Mouse (Mus musculus) kidney, postnatal 10 days (tissue): Measurements from ENCODE around the gene Cdiptos.
A peak's percentile ranks its signal among the peaks of the same experiment; 100 is the strongest.

ENCODE experiments used
- DNase-seq: peaks from one replicate; pipeline ENCODE4 v3.0.0; 2021; ENCODE audit warnings: mixed read lengths

Cdiptos gene

GRCm38 (mm10) chr7:127013385-127013784 lies 37.5 kb upstream of the Cdiptos start:
- no peak for DNase-seq

GRCm38 (mm10) chr7:127012845-127013244 lies 36.9 kb upstream of the Cdiptos start:
- DNase-seq, result no peak

- DNase-seq, result no peak
Measured at GRCm38 (mm10) chr7:127012374-127012773, 36.5 kb upstream of the Cdiptos start.

- no peak for DNase-seq
Measured at GRCm38 (mm10) chr7:127011717-127012116, 35.8 kb upstream of the Cdiptos start.

GRCm38 (mm10) chr7:127011051-127011450 lies 35.2 kb upstream of the Cdiptos start:
- DNase-seq, result no peak

- DNase-seq, result no peak
Measured at GRCm38 (mm10) chr7:127009307-127010085, 33.6 kb upstream of the Cdiptos start.

GRCm38 (mm10) chr7:127008239-127009019 lies 32.5 kb upstream of the Cdiptos start:
- DNase-seq, result peak; percentile 83

- no peak for DNase-seq
Measured at GRCm38 (mm10) chr7:127007313-127008024, 31.6 kb upstream of the Cdiptos start.

GRCm38 (mm10) chr7:127004122-127004875 lies 28.4 kb upstream of the Cdiptos start:
- DNase-seq, result no peak

GRCm38 (mm10) chr7:127003620-127004019 lies 27.7 kb upstream of the Cdiptos start:
- no peak for DNase-seq

GRCm38 (mm10) chr7:126999568-126999967 lies 23.7 kb upstream of the Cdiptos start:
- DNase-seq, result no peak

- DNase-seq, result no peak
Measured at GRCm38 (mm10) chr7:126996449-126996848, 20.6 kb upstream of the Cdiptos start.

- DNase-seq, result no peak
Measured at GRCm38 (mm10) chr7:126988816-126989215, 12.9 kb upstream of the Cdiptos start.

- DNase-seq, result peak; percentile 78
Measured at GRCm38 (mm10) chr7:126986319-126986718, 10.4 kb upstream of the Cdiptos start.

- no peak for DNase-seq
Measured at GRCm38 (mm10) chr7:126984667-126985444, 9.0 kb upstream of the Cdiptos start.

GRCm38 (mm10) chr7:126983113-126983512 lies 7.2 kb upstream of the Cdiptos start:
- DNase-seq, result no peak

GRCm38 (mm10) chr7:126982054-126982453 lies 6.2 kb upstream of the Cdiptos start:
- DNase-seq, result no peak

GRCm38 (mm10) chr7:126981601-126982000 lies 5.7 kb upstream of the Cdiptos start:
- DNase-seq, result no peak

GRCm38 (mm10) chr7:126978841-126979240 lies 2.9 kb upstream of the Cdiptos start:
- DNase-seq, result no peak

GRCm38 (mm10) chr7:126976878-126977459 lies 1.1 kb upstream of the Cdiptos start:
- peak; percentile 22 for DNase-seq

GRCm38 (mm10) chr7:126975893-126975949 lies 177 bp downstream of the Cdiptos start, which contains the start of gene Cdipt:
TSS of gene Cdipt (plus strand) at chr7:126975914.
- DNase-seq, result no peak

GRCm38 (mm10) chr7:126975493-126975892 lies 405 bp downstream of the Cdiptos start:
- peak; percentile 24 for DNase-seq
